Mouse (Mus musculus): Measurements from ENCODE around the gene Cdh9.

Cdh9 gene

GRCm38 (mm10) chr15:16728470-16729011, at the start of gene Cdh9:
Gene Cdh9 (plus strand): TSS chr15:16728756.
- no peak for DNase-seq (ENCODE audit: low spot score in 2 of 2)

- DNase-seq (ENCODE audit: low spot score in 2 of 2) = no peak
These were observed 49.5 kb upstream of the Cdh9 start for GRCm38 (mm10) chr15:16679096-16679495.

- no peak for DNase-seq (ENCODE audit: low spot score in 2 of 2)
These were observed 28.7 kb upstream of the Cdh9 start for GRCm38 (mm10) chr15:16699821-16700220.

- DNase-seq (ENCODE audit: low spot score in 2 of 2) = no peak
These were observed 26.2 kb upstream of the Cdh9 start for GRCm38 (mm10) chr15:16702340-16702739.

GRCm38 (mm10) chr15:16739088-16739487, 10.5 kb downstream of the Cdh9 start:
- no peak for DNase-seq (ENCODE audit: low spot score in 2 of 2)

DNA sequence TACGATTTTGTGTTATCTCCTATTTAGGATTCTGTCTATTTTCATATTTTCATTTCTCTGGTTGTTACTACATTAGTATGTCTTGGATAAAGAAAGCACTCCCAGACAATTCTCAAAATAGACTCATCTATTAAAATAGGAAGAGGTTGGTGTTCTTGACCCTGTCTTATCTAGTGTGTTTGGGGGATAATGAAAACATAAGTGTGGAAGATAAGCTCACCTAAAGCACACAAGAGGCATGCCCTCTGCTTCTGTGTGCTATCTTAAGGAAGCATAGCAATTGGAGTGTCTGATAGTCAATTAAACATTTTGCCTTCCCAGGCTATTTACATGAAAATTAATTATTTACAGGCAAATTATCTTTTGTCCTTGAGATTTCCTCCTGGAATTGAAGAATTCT, 18.1 kb downstream of the Cdh9 start:
- no peak for DNase-seq (ENCODE audit: low spot score in 2 of 2)

GRCm38 (mm10) chr15:16763252-16763651, 34.7 kb downstream of the Cdh9 start:
- no peak for DNase-seq (ENCODE audit: low spot score in 2 of 2)

DNA sequence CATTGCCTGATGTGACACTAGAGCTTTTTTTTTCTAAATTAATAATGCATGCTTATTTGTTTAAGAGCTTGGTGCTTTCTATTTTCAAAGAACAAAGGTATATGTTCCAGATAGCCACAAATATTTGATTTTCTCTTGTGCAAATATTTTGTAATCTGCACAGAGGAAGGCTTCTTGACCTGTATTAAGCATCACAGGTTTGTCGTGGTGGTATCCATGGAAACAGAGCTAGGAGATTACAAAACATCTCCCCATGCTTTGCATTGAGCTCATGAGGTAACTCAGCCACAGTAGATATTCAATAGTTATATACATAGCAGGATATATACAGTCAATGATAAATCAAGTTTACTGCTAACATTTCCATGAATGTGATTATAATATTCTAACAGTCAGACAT, 56.0 kb downstream of the Cdh9 start:
- DNase-seq (ENCODE audit: low spot score in 2 of 2) = no peak

DNA sequence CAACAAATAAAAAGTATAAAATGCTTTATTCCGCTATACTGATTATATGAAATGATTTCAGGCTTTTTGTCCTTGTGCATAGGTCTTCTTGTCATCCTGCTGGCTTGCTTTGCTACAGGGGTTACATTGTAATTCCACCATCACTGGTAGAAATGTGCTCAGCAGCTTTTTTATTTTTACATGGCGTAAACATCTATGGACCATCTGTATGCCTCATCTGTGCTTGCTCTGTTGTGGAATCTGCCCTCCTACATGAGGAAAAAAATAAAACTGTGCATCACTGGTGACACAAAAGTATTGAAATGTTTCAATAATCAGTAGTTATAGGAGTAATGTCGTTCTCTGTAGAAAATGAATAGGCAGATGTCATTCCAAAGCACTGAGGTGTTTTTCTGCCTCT, 64.3 kb downstream of the Cdh9 start:
- DNase-seq (ENCODE audit: low spot score in 2 of 2) = no peak

DNA sequence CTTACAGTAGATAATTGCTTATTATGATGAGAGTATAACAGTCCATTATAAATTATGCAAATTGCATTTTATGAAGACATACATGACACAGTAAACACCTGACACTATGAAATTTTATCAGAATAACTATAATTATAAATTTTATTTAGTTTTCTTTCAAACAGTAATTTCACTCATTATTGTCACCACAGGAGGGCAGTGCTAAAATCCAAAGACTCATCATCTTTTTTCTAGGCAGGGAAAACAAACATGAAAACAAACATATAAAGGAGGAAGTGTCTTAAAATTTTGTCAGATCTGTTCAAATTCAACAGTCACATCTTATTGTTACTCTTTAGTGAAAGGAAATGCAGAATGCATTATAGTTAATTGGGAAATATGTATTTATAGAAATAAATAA, 72.7 kb downstream of the Cdh9 start:
- DNase-seq (ENCODE audit: low spot score in 2 of 2) = no peak

DNA sequence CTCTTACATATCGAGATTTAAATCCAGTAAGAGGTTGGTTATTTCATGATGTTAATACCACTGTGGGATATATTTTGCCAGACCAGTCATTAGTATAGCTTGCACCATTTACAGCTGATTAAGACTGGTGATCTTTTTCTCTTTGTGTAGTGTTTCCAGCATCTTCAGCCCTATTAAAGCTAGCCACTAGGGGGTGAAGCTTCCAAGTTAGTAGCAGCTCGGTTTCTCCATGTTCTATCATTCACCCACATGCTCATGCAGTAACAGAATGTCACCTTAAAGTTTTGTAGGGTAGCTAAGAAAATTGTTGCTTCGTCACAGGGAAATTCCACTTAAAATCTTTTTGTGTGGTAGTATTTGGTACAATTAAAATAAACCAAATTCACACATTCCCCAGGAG, 82.2 kb downstream of the Cdh9 start:
- no peak for DNase-seq (ENCODE audit: low spot score in 2 of 2)

DNA sequence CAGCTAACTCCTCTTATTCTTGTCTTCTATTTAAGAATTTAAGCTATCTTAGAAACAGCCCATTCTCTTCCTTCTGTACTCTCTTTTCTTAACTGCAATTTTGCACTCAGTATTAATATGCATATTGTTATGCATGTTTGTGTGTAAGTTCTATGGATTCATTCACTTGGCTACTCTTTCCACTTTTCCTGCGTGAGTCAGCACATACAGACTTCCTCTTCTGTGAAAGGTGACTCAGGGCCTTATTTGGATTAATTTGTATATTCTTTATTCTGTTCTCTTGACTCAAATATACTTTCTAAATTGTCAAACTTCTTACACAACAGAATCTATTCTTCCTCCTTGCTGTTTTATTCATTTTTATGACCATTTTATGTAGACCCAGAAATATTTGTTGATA, 85.5 kb downstream of the Cdh9 start:
- no peak for DNase-seq (ENCODE audit: low spot score in 2 of 2)

- no peak for DNase-seq (ENCODE audit: low spot score in 2 of 2)
These were observed 106.2 kb downstream of the Cdh9 start for GRCm38 (mm10) chr15:16834761-16835160.

DNA sequence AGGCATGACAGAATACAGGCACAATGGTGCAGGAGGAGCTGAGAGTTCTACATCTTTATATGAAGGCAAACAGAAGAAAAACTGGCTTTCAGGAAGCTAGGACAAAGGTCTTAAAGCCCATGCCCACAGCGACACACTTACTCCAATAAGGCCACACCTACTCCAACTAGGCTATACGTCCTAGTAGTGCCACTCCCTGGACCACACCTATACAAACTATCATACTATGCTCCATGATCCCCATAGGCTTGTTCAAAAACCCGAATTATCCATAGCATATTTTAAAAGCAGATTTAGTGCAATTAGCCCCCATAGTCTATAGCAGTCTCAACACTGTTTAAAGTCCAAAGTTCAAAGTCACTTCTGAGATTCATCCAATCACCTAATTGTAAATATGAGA, 154.0 kb downstream of the Cdh9 start:
- no peak for DNase-seq (ENCODE audit: low spot score in 2 of 2)

GRCm38 (mm10) chr15:16896674-16897073, 168.1 kb downstream of the Cdh9 start:
- no peak for DNase-seq (ENCODE audit: low spot score in 2 of 2)

All from spleen, postnatal 10 days (tissue).